Mouse (Mus musculus) intestine, embryonic 14.5 days (tissue): ENCODE data around the gene Gon7. TPM values are rescaled to one million over a fixed set of nuclear protein-coding genes. Genes with fewer than 3 reads are reported as not detected.
A peak's percentile ranks its signal among the peaks of the same experiment; 100 is the strongest.

ENCODE experiments used
- ATAC-seq: fragments of 200-750 bp; cut with Nextera tagmentation; replicated peaks from 2 replicates; pipeline ENCODE4 v1.8.0; 2017; ENCODE audit warnings: low read depth, moderate number of reproducible peaks, moderate TSS enrichment, moderate library complexity; ENCODE audit not compliant: low FRiP score, low TSS enrichment
- DNase-seq: peaks from one replicate; pipeline ENCODE4 v3.0.0-alpha.2; 2018; ENCODE audit warnings: low spot score
- H3K27ac ChIP-seq: fragments of 300-500 bp; sonication (generic); 2 replicates; pipeline ENCODE4 v1.5.1; 2014; ENCODE audit warnings: low read depth, mild to moderate bottlenecking, control low read depth
- H3K27me3 ChIP-seq: fragments of 300-500 bp; sonication (generic); replicated peaks from 2 replicates; pipeline ENCODE4 v1.6.1; 2014; ENCODE audit warnings: low read length, control low read depth; ENCODE audit not compliant: control insufficient read depth, insufficient read depth
- H3K36me3 ChIP-seq: fragments of 300-500 bp; sonication (generic); 2 replicates; pipeline ENCODE4 v1.6.1; 2014; ENCODE audit warnings: low read length, control low read depth; ENCODE audit not compliant: control insufficient read depth, insufficient read depth
- H3K4me1 ChIP-seq: fragments of 300-500 bp; sonication (generic); replicated peaks from 2 replicates; pipeline ENCODE4 v1.6.1; 2014; ENCODE audit warnings: low read length, control low read depth, mixed read lengths; ENCODE audit not compliant: control insufficient read depth, insufficient read depth
- H3K4me2 ChIP-seq: fragments of 300-500 bp; sonication (generic); 2 replicates; pipeline ENCODE4 v1.6.1; 2014; ENCODE audit warnings: low read length
- H3K4me3 ChIP-seq: fragments of 300-500 bp; sonication (generic); 2 replicates; pipeline ENCODE4 v1.5.1; 2014; ENCODE audit warnings: low read depth, low read length, control low read depth, mixed read lengths
- H3K9ac ChIP-seq: fragments of 300-500 bp; sonication (generic); 2 replicates; pipeline ENCODE4 v1.6.1; 2014; ENCODE audit warnings: mild to moderate bottlenecking, low read length
- H3K9me3 ChIP-seq: fragments of 300-500 bp; sonication (generic); 2 replicates; pipeline ENCODE4 v1.6.1; 2016; ENCODE audit warnings: low read length, control low read depth; ENCODE audit not compliant: control insufficient read depth
- WGBS: fragments of 180-500 bp; shearing (Covaris S2); extraction: QIAGEN DNeasy Blood & Tissue Kit; methylation state at CpG from one replicate; pipeline ENCODE4 v1.1.7; 2014; 5-methylcytosine and 5-hydroxymethylcytosine counted together
- polyA plus RNA-seq: library from polyadenylated mRNA; unstranded; fragments of >200 nt; fragmentation: Nextera tagmentation; extraction: Ambion mirVana; gene quantifications from 2 replicates; pipeline ENCODE4 v1.2.1, GENCODE M21; 2014

Gene Gon7
- polyA plus RNA-seq, 1 experiment from 2014 or later, result 26.5 TPM

DNA sequence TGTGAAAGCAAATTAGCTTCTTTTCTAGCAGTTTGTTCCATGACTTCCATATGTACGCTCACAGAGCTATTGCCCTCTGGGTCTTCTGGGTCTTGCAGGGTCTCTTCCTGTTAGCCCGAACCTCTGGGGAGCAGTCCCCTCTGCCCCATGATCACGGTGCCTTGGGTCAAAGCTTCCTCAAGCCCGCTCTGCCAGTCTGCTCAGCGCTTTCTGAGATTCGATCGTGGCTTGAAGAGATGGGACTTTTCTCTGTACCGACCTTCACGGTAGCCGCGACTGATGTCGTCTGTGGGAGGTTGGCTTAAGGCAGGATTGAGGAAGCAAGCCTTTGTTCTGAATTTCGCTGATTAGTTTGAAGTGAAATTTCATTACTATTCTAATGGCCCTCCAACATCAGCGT lies 18.4 kb upstream of the Gon7 start:
- Histone ChIP-seq H3K4me1 (no peaks in the 10 kb centered on the region), H3K27me3 (no peaks in the 10 kb centered on the region), H3K4me2 (no peak overlapping the region), H3K36me3 (peaks cover 73% of the 10 kb centered on the region), H3K4me3 (no peak overlapping the region), H3K9me3 (no peaks in the 10 kb centered on the region), H3K9ac (no peak overlapping the region), H3K27ac (no peak overlapping the region)
- DNase-seq, result no peak
- 91% methylated on average over 14 of the region's 14 CpGs for WGBS
- no peak for ATAC-seq

DNA sequence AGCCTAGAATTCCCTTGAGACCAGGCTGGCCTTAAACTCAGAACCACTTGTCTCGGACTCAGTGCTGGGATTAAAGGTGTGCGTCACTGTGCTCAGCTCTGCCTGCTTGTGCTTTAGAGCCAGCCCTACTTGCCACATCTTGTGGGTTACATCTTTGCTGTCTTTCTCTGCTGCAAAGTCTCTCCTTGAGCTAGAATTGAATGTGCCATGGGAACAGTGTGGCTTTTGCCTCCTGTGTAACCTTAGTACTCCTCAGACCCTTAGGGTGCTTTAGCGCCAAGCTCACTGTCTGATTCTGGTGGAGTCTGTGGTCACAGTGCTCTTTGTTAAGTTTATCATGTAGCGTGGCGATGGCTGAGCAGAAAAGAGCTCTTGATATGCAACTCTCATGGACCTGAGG lies 15.1 kb upstream of the Gon7 start:
- Histone ChIP-seq H3K9ac (no peak overlapping the region), H3K4me1 (no peaks in the 10 kb centered on the region), H3K27ac (no peak overlapping the region), H3K27me3 (no peaks in the 10 kb centered on the region), H3K4me3 (no peak overlapping the region), H3K36me3 (peaks cover 96% of the 10 kb centered on the region), H3K4me2 (no peak overlapping the region), H3K9me3 (no peaks in the 10 kb centered on the region)
- ATAC-seq (no peak), DNase-seq (no peak)
- 96% methylated on average over 5 of the region's 5 CpGs for WGBS

DNA sequence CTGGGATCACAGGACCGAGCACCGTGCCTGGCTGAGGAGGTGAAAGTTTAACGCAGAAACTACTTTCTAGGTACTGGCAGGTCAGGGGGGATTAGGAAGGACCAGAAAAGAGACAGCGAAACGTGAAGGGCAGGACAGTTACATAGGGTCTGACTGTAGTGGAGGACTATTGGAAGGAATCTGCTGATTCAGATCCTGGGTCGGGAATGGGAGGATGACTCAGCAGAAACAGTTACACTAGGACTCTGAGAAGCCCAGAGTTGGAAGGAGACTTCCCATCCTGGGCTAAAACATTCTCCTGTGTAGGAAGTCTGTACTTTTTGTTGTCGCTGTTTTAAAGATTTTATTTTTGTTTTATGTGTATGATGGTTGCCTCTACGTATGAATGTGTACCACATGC lies 14.0 kb upstream of the Gon7 start:
- 94% methylated on average over 8 of the region's 8 CpGs for WGBS
- peaks cover 95% of the 10 kb centered on the region for H3K36me3 ChIP-seq
- no peaks in the 10 kb centered on the region for H3K4me1 ChIP-seq
- no peak overlapping the region for H3K4me2 ChIP-seq
- H3K27ac ChIP-seq, result no peak overlapping the region
- DNase-seq (no peak), ATAC-seq (no peak)
- H3K9me3 ChIP-seq, result no peaks in the 10 kb centered on the region
- H3K27me3 ChIP-seq, result no peaks in the 10 kb centered on the region
- no peak overlapping the region for H3K4me3 ChIP-seq
- no peak overlapping the region for H3K9ac ChIP-seq

DNA sequence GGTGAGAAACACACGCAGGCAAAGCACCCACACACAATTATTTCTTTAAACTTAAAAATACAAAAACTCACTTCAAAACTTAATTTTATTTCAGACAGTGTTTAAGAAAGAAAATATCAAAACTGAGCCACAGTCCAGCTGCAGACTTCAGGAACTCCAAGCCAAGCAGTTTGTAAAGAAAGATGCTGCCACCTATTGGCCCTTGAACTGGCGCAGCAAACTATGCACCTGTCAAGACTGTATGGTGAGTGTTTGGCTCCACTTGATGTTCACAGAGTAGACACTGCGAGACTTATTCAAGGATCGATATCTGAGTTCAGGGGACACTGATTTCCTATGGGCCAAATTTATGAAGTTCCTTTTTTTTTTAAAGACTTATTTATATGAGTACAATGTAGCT lies 11.4 kb upstream of the Gon7 start:
- no peak overlapping the region for H3K4me2 ChIP-seq
- no peaks in the 10 kb centered on the region for H3K4me1 ChIP-seq
- H3K4me3 ChIP-seq, result no peak overlapping the region
- H3K9me3 ChIP-seq, result no peaks in the 10 kb centered on the region
- 92% methylated on average over 4 of the region's 4 CpGs for WGBS
- no peak overlapping the region for H3K27ac ChIP-seq
- ATAC-seq, result no peak
- no peak overlapping the region for H3K9ac ChIP-seq
- H3K36me3 ChIP-seq, result peaks cover 96% of the 10 kb centered on the region
- DNase-seq, result no peak
- no peaks in the 10 kb centered on the region for H3K27me3 ChIP-seq

DNA sequence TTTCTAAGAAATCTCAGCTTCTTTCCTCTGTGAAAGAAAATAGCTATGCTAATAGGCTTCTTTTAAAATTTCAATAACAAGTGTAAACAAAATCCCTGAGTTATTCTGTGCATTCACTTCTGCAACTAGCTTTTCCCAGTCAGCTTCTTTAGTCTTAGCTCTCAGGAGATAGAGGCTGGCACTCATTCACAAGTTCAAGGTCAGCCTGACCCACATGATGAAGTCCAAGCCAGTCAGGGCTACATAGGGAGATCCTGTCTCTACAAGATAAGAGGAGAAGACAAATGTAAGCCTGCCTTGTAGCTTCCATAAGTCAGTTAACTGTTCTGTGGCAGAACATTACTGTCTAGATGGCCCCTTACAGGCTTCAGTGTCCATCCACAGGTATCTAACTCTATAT lies 6.1 kb upstream of the Gon7 start:
- Histone ChIP-seq H3K9ac (no peak overlapping the region), H3K36me3 (peaks cover 58% of the 10 kb centered on the region), H3K4me1 (peaks cover 8% of the 10 kb centered on the region; the same call in 1 of the 2 replicates), H3K27me3 (no peaks in the 10 kb centered on the region), H3K4me3 (no peak overlapping the region), H3K9me3 (no peaks in the 10 kb centered on the region), H3K27ac (no peak overlapping the region), H3K4me2 (no peak overlapping the region)
- no peak for ATAC-seq
- DNase-seq, result no peak

DNA sequence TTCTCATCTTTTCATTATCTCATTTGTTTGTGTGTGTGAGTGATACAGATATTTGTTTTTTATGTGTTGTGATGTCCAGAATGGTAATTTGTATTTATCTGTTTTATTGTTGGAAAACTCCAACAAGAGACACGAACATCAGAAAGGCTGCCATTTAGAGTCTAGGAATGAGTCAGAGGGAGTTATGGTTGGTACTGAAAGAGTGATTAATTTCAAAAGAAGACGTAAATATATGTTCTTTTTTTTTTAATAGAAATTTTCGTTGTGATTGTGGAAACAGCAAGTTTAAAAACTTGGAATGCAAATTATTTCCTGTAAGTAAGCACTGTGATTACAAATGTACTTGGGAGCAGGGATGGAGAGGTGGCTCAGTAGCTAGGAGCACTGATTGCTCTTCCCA lies 4.1 kb upstream of the Gon7 start:
- H3K4me2 ChIP-seq, result no peak overlapping the region
- H3K36me3 ChIP-seq, result peaks cover 39% of the 10 kb centered on the region
- no peak overlapping the region for H3K27ac ChIP-seq
- peaks cover 10% of the 10 kb centered on the region; the same call in 1 of the 2 replicates for H3K4me1 ChIP-seq
- H3K27me3 ChIP-seq, result no peaks in the 10 kb centered on the region
- H3K9me3 ChIP-seq, result no peaks in the 10 kb centered on the region
- ATAC-seq (no peak), DNase-seq (no peak)
- WGBS, result 81% methylated on average over 3 of the region's 3 CpGs
- H3K4me3 ChIP-seq, result no peak overlapping the region
- H3K9ac ChIP-seq, result no peak overlapping the region

DNA sequence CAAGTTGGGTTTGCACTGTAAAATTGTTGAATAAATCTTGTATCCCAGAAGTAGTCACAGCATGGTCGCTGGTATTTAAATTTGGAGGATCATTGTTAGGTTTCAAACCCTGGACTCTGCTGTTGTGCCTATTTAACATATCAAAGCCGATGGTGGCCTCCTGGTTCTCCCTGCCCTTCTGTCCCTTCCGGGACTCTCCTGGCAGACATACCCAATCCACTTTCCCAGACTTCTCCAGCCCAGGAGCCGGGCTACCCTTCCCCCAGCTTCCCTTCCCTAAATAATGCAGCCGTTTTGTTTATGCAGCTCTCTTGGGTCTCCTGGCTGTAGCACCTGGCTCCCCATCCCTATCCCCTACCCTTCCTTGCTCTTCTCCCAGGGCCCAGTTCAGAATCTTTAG lies 1.3 kb upstream of the Gon7 start:
- Histone ChIP-seq H3K9me3 (no peaks in the 10 kb centered on the region), H3K4me3 (peak overlapping the region; percentile 83), H3K27me3 (no peaks in the 10 kb centered on the region), H3K27ac (no peak overlapping the region; the same call in 1 of the 2 replicates), H3K9ac (peak overlapping the region; percentile 74), H3K36me3 (peaks cover 16% of the 10 kb centered on the region), H3K4me2 (peak overlapping the region; percentile 94), H3K4me1 (peaks cover 10% of the 10 kb centered on the region; the same call in 1 of the 2 replicates)
- WGBS, result 5% methylated on average over 5 of the region's 5 CpGs
- ATAC-seq (no peak), DNase-seq (no peak)

DNA sequence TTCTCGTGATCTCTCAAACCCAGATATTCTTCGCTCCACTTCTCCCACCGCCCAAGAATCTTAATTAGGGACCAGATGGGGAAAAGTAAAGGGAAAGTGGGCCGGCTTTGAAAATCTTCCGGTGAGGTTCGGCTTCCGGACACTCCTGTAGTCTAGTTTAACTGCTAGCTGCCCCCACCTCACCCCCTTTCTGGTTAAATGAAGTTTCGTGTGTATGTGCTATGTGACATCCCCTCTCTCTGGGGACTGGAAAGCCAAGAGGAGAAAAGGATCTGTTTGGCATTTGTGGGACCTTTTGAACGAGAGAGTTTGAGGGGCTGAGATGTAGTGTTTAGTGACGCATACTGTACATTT lies 777 bp upstream of the Gon7 start, which contains the start of gene Gm20604:
Gene Gm20604, minus strand, starts transcription at position 270 of the 354 bp plus-strand sequence.
- H3K27me3 ChIP-seq, result no peaks in the 10 kb centered on the region
- peak within 1 kb of the TSS; percentile 74 for H3K9ac ChIP-seq
- under 1% methylated on average over 10 of the region's 10 CpGs for WGBS
- ATAC-seq, result no peak
- peak; percentile 56 for DNase-seq
- H3K36me3 ChIP-seq, result peaks cover 14% of the 10 kb centered on the region
- H3K4me2 ChIP-seq, result peak within 1 kb of the TSS; percentile 94
- H3K4me3 ChIP-seq, result peak within 1 kb of the TSS; percentile 83
- H3K4me1 ChIP-seq, result peaks cover 10% of the 10 kb centered on the region; the same call in 1 of the 2 replicates
- H3K9me3 ChIP-seq, result no peaks in the 10 kb centered on the region
- H3K27ac ChIP-seq, result peak within 1 kb of the TSS; percentile 87

DNA sequence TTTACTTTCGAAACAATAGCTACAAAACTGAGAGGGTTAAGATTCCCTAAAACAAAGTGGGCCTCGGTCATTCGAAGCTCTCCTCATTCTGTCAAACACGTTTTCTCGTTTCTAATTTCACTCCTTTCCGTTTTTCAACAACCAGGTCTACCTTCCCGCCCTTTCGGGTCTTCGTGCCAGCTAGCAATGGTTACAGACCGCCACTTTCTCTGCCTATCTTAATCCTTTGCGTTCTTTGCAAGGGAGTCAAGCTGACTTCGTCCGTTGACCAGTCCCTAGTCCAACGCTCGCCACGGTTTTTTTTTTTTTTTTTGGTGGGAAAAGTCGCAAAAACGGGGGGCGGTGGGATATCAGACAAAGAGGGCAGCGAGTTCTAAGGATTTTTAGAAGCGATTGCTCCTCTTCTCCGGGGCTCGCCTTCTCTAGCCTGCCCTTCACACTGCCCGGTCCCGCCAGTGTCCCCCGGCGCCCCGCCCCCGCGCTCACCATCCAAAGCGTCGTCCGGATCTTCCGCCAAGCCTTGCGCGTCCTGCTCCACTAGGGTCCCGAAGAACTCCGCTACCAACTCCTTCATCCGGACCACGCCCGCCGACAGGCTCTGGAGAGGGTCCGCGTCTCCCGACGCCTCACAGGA lies 431 bp downstream of the Gon7 start:
- ATAC-seq, result peak; percentile 86
- Histone ChIP-seq H3K4me2 (peak overlapping the region; percentile 74), H3K36me3 (peaks cover 5% of the 10 kb centered on the region; the same call in 1 of the 2 replicates), H3K4me3 (peak overlapping the region; percentile 83), H3K9me3 (no peaks in the 10 kb centered on the region), H3K4me1 (peaks cover 10% of the 10 kb centered on the region; the same call in 1 of the 2 replicates), H3K27me3 (no peaks in the 10 kb centered on the region), H3K9ac (peak overlapping the region; percentile 74), H3K27ac (peak overlapping the region; percentile 87)
- DNase-seq, result no peak
- WGBS, result under 1% methylated on average over 46 of the region's 46 CpGs
